Mouse (Mus musculus): ENCODE data around the gene Edem2. TPM values are rescaled to one million over a fixed set of nuclear protein-coding genes. Genes with fewer than 3 reads are reported as not detected.
A peak's percentile ranks its signal among the peaks of the same experiment; 100 is the strongest.
"Not testable (repeated sequence)": the region's sequence is repeated elsewhere in the genome, so short reads cannot be mapped to it uniquely, and the experiment has no call there.

Gene Edem2
- polyA plus RNA-seq, 1 experiment from 2014 or later = 40.1 TPM

DNA sequence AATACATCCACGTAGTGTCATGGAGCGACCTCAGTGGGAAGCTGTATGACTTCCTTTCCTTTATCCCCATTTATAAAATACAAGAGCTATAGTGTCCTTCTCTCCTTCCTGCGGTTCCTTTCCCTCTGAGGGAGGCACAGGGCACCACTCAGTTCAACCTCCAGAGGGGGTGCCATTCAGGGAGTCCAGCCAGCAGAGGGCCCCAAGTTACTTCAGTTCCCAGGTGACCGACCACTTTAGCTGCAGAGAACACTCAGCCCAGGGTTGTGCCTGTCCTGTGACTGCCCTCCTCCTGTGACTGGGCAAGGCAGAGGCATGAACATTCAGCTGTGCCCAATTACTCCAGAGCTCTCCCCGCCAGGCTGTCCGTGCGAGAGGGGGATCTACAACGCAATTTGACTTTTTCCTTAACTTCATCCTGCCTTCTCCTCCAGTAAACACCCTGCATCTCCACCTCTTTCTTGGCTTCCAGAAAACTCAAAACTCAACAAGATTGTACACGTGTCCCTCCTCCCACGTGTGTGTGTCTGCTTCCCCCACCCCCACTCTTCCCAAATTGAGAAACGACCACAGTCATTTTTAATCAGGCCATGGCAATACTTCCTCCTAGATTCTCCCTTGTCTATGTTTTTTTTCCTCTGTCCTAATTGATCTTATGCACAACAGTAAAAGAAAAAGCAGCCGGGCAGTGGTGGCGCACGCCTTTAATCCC is 27.7 kb upstream of the Edem2 start:
- Histone ChIP-seq H3K27me3 (replicated peaks) (no peaks in the 10 kb centered on the region), H3K36me3 (no peaks in the 10 kb centered on the region), H3K9ac (replicated peaks) (no peak overlapping the region), H3K4me2 (no peak overlapping the region), H3K4me1 (no peaks in the 10 kb centered on the region), H3K9me3 (replicated peaks) (no peaks in the 10 kb centered on the region), H3K27ac (replicated peaks) (no peak overlapping the region), H3K4me3 (replicated peaks) (no peak overlapping the region)
- no peak for ATAC-seq (ENCODE audit: low FRiP score)
- 67% methylated on average over 14 of the region's 14 CpGs for WGBS

GRCm38 (mm10) chr2:155755746-155756145 is 26.5 kb upstream of the Edem2 start:
- H3K36me3 ChIP-seq = no peaks in the 10 kb centered on the region

GRCm38 (mm10) chr2:155751014-155751786 is 21.9 kb upstream of the Edem2 start, which contains the start of gene Procr:
Gene Procr (plus strand): TSS chr2:155751117.
- H3K9me3 ChIP-seq (replicated peaks) = no peaks in the 10 kb centered on the region
- 0 out of 2 replicates have a peak, but pooled peaks cover 6% of the 10 kb centered on the region for H3K4me1 ChIP-seq
- no peak for ATAC-seq (ENCODE audit: low FRiP score)
- 0 out of 2 replicates have a peak within 1 kb of the TSS, but pooled peaks have one; percentile 30 for H3K9ac ChIP-seq (replicated peaks)
- no peak within 1 kb of the TSS for H3K27ac ChIP-seq (replicated peaks)
- peak within 1 kb of the TSS; percentile 58 for H3K4me2 ChIP-seq
- peaks cover 4% of the 10 kb centered on the region; the same call in 1 of the 2 replicates for H3K27me3 ChIP-seq (replicated peaks)
- no peaks in the 10 kb centered on the region for H3K36me3 ChIP-seq
- peak within 1 kb of the TSS; percentile 28 for H3K4me3 ChIP-seq (replicated peaks)
- 6% methylated on average over 25 of the region's 25 CpGs for WGBS

More at GRCm38 (mm10) chr2:155755746-155756145, 26.5 kb upstream of the Edem2 start:
- H3K9me3 ChIP-seq (replicated peaks) = no peaks in the 10 kb centered on the region
- H3K9ac ChIP-seq (replicated peaks) = no peak overlapping the region
- H3K27me3 ChIP-seq (replicated peaks) = peaks cover 4% of the 10 kb centered on the region; the same call in 1 of the 2 replicates
- no peak for ATAC-seq (ENCODE audit: low FRiP score)
- H3K4me1 ChIP-seq = 0 out of 2 replicates have a peak, but pooled peaks cover 5% of the 10 kb centered on the region
- H3K27ac ChIP-seq (replicated peaks) = no peak overlapping the region
- WGBS = 0% methylated on average over 1 of the region's 1 CpGs
- H3K4me2 ChIP-seq = no peak overlapping the region
- no peak overlapping the region for H3K4me3 ChIP-seq (replicated peaks)

DNA sequence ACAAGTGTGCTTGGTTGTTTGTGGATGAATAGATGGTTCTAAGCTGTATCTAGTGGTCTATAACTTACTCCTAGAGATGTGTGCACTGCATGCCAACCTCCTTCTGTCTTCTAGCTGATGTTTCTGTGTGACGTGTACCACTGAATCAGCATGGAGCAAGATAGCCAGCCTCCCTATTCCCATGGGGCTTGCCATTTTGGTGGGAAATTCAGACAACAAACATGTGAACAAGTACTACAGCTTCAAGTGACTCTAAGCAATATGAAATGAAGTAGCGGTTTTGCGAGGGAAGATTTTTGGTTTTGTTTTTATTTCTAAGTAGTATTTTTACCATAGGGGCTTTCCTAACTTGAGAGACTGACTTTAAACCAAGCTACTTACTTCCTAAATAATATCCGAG is 20.1 kb upstream of the Edem2 start:
- Histone ChIP-seq H3K27me3 (replicated peaks) (peaks cover 4% of the 10 kb centered on the region; the same call in 1 of the 2 replicates), H3K9me3 (replicated peaks) (no peaks in the 10 kb centered on the region), H3K27ac (replicated peaks) (no peak overlapping the region), H3K36me3 (no peaks in the 10 kb centered on the region), H3K4me1 (0 out of 2 replicates have a peak, but pooled peaks cover 6% of the 10 kb centered on the region), H3K9ac (replicated peaks) (no peak overlapping the region), H3K4me3 (replicated peaks) (no peak overlapping the region), H3K4me2 (no peak overlapping the region)
- WGBS = 92% methylated on average over 4 of the region's 4 CpGs
- ATAC-seq (ENCODE audit: low FRiP score) = no peak

DNA sequence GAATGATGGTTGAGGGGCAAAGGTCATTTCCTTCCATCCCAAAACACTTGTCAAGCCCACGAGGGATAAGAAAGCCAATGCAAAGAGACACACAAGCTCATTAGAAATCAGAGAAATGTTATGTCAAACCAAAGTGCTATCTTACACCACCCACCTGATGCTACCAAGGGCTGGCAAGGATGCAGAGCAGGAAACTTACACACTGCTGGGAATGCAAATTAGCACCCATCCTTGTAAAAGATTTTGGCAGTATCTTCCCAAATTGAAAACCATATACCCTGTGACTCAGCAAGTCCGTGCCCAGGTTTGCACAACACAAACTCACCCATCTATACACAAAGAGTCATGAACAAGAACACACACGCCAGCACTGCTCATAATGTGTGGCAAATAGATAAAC is 16.2 kb upstream of the Edem2 start:
- ATAC-seq (ENCODE audit: low FRiP score) = no peak
- 64% methylated on average over 3 of the region's 3 CpGs for WGBS
- Histone ChIP-seq H3K4me1 (0 out of 2 replicates have a peak, but pooled peaks cover 3% of the 10 kb centered on the region), H3K36me3 (no peaks in the 10 kb centered on the region), H3K4me2 (no peak overlapping the region), H3K27me3 (replicated peaks) (no peaks in the 10 kb centered on the region), H3K9me3 (replicated peaks) (no peaks in the 10 kb centered on the region), H3K27ac (replicated peaks) (no peak overlapping the region), H3K9ac (replicated peaks) (no peak overlapping the region), H3K4me3 (replicated peaks) (no peak overlapping the region)

GRCm38 (mm10) chr2:155743351-155743750 is 14.1 kb upstream of the Edem2 start:
- H3K9me3 ChIP-seq (replicated peaks) = no peaks in the 10 kb centered on the region
- H3K4me3 ChIP-seq (replicated peaks) = no peak overlapping the region
- H3K4me1 ChIP-seq = 0 out of 2 replicates have a peak, but pooled peaks cover 3% of the 10 kb centered on the region
- no peak overlapping the region for H3K9ac ChIP-seq (replicated peaks)
- no peaks in the 10 kb centered on the region for H3K27me3 ChIP-seq (replicated peaks)
- no peaks in the 10 kb centered on the region for H3K36me3 ChIP-seq
- 90% methylated on average over 9 of the region's 9 CpGs for WGBS
- no peak for ATAC-seq (ENCODE audit: low FRiP score)
- H3K4me2 ChIP-seq = no peak overlapping the region
- H3K27ac ChIP-seq (replicated peaks) = no peak overlapping the region

DNA sequence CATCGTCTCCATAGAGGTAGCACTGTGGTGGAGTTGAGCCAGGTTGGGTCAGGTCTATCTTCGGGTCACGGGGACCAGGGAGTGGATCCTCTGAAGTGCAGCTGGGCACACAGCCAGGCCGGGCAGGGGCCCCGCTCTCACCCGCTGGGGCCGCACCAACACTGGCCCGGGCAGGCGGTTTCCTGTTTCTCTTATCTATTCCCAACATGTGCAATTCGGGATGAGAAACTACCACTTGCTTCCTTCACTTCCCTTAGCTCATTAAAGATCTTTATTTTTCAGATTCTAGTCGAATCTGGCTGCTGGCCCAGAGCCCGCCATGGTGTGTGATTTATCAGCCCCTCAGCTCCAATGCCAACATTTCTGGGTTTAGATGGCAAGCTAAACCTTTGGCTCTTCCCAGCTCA is 13.7 kb upstream of the Edem2 start:
- WGBS = 71% methylated on average over 12 of the region's 12 CpGs
- H3K4me3 ChIP-seq (replicated peaks) = no peak overlapping the region
- H3K9me3 ChIP-seq (replicated peaks) = no peaks in the 10 kb centered on the region
- H3K27ac ChIP-seq (replicated peaks) = no peak overlapping the region
- H3K4me2 ChIP-seq = no peak overlapping the region
- no peaks in the 10 kb centered on the region for H3K27me3 ChIP-seq (replicated peaks)
- ATAC-seq (ENCODE audit: low FRiP score) = no peak
- H3K9ac ChIP-seq (replicated peaks) = no peak overlapping the region
- H3K4me1 ChIP-seq = 0 out of 2 replicates have a peak, but pooled peaks cover 3% of the 10 kb centered on the region
- no peaks in the 10 kb centered on the region for H3K36me3 ChIP-seq

DNA sequence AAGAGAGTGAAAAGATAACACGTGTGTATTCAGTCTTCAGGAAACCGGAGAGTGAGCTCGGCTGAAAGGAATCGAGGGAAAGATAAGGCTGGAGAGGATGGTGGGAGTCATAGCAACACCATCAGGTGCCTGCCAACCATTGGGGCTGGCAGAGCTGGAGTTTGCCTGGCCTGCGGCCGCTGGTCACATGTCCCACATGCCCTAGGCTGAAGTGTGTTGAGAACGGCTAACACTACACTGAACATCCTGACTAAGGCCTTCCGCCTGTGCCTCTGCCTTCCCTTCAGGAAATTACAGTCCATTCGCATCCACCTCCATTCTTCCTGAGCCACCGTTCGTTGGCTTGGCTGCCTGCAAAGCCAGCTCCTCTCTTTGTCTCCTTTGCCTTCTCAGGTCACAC is 12.9 kb upstream of the Edem2 start:
- Histone ChIP-seq H3K27ac (replicated peaks) (no peak overlapping the region), H3K36me3 (no peaks in the 10 kb centered on the region), H3K9ac (replicated peaks) (no peak overlapping the region), H3K4me1 (0 out of 2 replicates have a peak, but pooled peaks cover 3% of the 10 kb centered on the region), H3K4me3 (replicated peaks) (no peak overlapping the region), H3K9me3 (replicated peaks) (no peaks in the 10 kb centered on the region), H3K27me3 (replicated peaks) (no peaks in the 10 kb centered on the region), H3K4me2 (no peak overlapping the region)
- 81% methylated on average over 11 of the region's 11 CpGs for WGBS
- no peak for ATAC-seq (ENCODE audit: low FRiP score)

- Histone ChIP-seq H3K27me3 (replicated peaks) (no peaks in the 10 kb centered on the region), H3K4me2 (no peak overlapping the region), H3K4me1 (0 out of 2 replicates have a peak, but pooled peaks cover 1% of the 10 kb centered on the region), H3K4me3 (replicated peaks) (no peak overlapping the region), H3K27ac (replicated peaks) (no peak overlapping the region), H3K36me3 (no peaks in the 10 kb centered on the region), H3K9ac (replicated peaks) (no peak overlapping the region), H3K9me3 (replicated peaks) (no peaks in the 10 kb centered on the region)
- no peak for ATAC-seq (ENCODE audit: low FRiP score)
- 41% methylated on average over 9 of the region's 9 CpGs for WGBS
These were observed 8.5 kb upstream of the Edem2 start for GRCm38 (mm10) chr2:155737803-155738202.

DNA sequence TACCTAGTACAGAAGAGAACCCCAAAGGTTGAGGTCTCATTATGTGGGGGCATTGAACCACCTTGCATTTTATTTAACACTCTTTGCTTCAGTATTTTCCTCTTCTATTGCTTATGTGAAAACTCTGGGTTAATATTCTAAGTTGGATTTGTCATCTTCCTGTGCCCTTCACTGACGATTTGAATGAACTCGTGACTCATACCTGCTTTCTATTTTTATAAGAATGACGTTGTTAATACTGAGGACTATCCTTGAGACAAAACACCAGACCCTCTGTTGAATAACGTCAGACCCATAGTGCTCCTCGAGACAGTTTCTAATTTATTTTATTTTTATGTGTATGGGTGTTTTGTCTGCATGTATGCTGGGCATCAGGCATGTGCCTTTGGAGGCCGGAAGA is 7.7 kb upstream of the Edem2 start:
- Histone ChIP-seq H3K27ac (replicated peaks) (no peak overlapping the region), H3K4me1 (no peaks in the 10 kb centered on the region), H3K4me3 (replicated peaks) (no peak overlapping the region), H3K9ac (replicated peaks) (no peak overlapping the region), H3K36me3 (no peaks in the 10 kb centered on the region), H3K27me3 (replicated peaks) (no peaks in the 10 kb centered on the region), H3K9me3 (replicated peaks) (no peaks in the 10 kb centered on the region), H3K4me2 (no peak overlapping the region)
- no peak for ATAC-seq (ENCODE audit: low FRiP score)
- WGBS = 83% methylated on average over 6 of the region's 6 CpGs

- H3K36me3 ChIP-seq; H3K9ac ChIP-seq (replicated peaks); ATAC-seq (ENCODE audit: low FRiP score); H3K9me3 ChIP-seq (replicated peaks); H3K27ac ChIP-seq (replicated peaks); H3K4me2 ChIP-seq; H3K27me3 ChIP-seq (replicated peaks); H3K4me3 ChIP-seq (replicated peaks); H3K4me1 ChIP-seq: not testable (repeated sequence)
- 87% methylated on average over 5 of the region's 5 CpGs for WGBS
These were observed 6.5 kb upstream of the Edem2 start, which contains the start of gene Gm17581 for GRCm38 (mm10) chr2:155735766-155736165. Gene Gm17581 (minus strand): TSS chr2:155735866.
